Mouse (Mus musculus): ENCODE measurements around the gene Gab2. TPM values are rescaled to one million over a fixed set of nuclear protein-coding genes. Genes with fewer than 3 reads are reported as not detected.

Gene Gab2
- polyA plus RNA-seq (2012; rRNA removed), result 21.1 and 21.3 TPM in 2 replicates

GRCm38 (mm10) chr7:97081242-97081958 lies at the start of gene Gab2:
TSS of gene Gab2 (plus strand) at chr7:97081586.

GRCm38 (mm10) chr7:97331726-97332666 lies 250.6 kb downstream of the Gab2 start, which contains the start of the genes Usp35 and Kctd21:
TSS of gene Usp35 (minus strand) at chr7:97332020.
TSS of gene Kctd21 (plus strand) at chr7:97332327.

Other genes with a start within 250 kb of the Gab2 start
- gene Nars2, start 130.1 kb upstream of the Gab2 start, polyA plus RNA-seq (2012; rRNA removed), result 9.0 and 9.4 TPM in 2 replicates

Measured in central nervous system, embryonic 14 days (tissue).